Mouse (Mus musculus): ENCODE measurements around the gene Stard3. TPM values are rescaled to one million over a fixed set of nuclear protein-coding genes. Genes with fewer than 3 reads are reported as not detected.

Stard3 gene
- polyA plus RNA-seq, 1 experiment from 2014 or later = 52.5 TPM

- no peaks in the 10 kb centered on the region for H3K9me3 ChIP-seq
- H3K36me3 ChIP-seq = no peaks in the 10 kb centered on the region
- H3K27me3 ChIP-seq = peaks cover 100% of the 10 kb centered on the region
- no peak overlapping the region for H3K27ac ChIP-seq
- no peak overlapping the region for H3K4me2 ChIP-seq
- H3K4me1 ChIP-seq = peaks cover 12% of the 10 kb centered on the region
- no peak overlapping the region for H3K4me3 ChIP-seq
- no peak for ATAC-seq (ENCODE audit: borderline replicate concordance, extremely low read depth, low FRiP score, low TSS enrichment)
- WGBS = 5% methylated on average over 10 of the region's 10 CpGs
- H3K9ac ChIP-seq = no peak overlapping the region
These were observed 34.9 kb upstream of the Stard3 start for GRCm38 (mm10) chr11:98323136-98323866.

DNA sequence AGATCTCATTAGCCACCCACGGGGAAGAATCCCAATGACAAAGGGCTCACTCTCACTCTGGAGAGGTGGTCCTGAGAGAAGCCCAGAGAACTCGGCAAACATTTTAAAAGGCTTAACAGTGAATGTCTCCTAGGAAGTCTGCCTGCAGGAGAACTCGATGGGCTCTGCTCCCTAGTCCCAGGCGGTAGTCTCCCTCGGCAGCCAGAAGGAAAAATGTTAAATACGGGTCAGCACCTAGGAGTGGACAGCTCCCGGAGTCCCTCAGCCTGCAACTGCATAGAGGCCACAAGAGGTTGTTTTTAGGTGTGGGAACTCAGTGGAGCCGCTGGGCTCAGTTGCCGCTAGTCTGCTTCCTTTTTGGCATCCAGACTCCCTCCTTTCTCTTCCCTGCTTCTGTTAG lies 34.2 kb upstream of the Stard3 start:
- ATAC-seq (ENCODE audit: borderline replicate concordance, extremely low read depth, low FRiP score, low TSS enrichment) = no peak
- H3K27me3 ChIP-seq = peaks cover 100% of the 10 kb centered on the region
- no peak overlapping the region for H3K4me2 ChIP-seq
- no peaks in the 10 kb centered on the region for H3K36me3 ChIP-seq
- peaks cover 19% of the 10 kb centered on the region for H3K4me1 ChIP-seq
- H3K27ac ChIP-seq = no peak overlapping the region
- H3K9ac ChIP-seq = no peak overlapping the region
- WGBS = 4% methylated on average over 9 of the region's 9 CpGs
- no peak overlapping the region for H3K4me3 ChIP-seq
- H3K9me3 ChIP-seq = no peaks in the 10 kb centered on the region

DNA sequence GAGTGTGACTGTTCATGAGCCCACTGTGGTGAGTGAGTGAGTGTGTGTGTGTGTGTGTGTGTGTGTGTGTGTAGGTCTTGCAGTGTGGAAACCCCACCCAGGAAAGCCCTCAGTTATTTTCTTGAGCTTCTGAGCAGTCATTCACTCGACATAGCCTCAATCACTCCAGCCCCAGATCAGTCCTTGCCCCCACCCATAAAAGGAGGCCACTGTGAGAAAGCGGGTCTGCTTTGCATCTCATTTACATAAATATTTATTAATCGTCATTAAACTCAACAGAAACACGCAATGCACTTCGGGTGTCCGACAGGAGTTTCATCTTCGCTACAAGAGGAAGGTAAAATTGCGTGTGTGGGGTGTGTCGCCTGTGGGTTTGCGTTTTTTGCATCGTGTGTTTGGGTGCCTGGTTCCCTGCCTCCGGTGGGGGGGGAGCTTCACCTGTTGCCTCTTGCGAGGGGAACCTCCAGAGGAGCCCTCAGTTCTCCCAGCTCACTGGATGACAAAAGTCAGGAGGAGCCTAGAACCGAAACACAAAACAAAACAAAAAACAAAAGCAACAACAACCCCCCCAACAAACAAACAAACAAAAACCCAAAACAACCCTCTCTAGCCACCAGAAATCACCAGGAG lies 32.9 kb upstream of the Stard3 start:
- ATAC-seq (ENCODE audit: borderline replicate concordance, extremely low read depth, low FRiP score, low TSS enrichment) = no peak
- H3K4me3 ChIP-seq = no peak overlapping the region

DNA sequence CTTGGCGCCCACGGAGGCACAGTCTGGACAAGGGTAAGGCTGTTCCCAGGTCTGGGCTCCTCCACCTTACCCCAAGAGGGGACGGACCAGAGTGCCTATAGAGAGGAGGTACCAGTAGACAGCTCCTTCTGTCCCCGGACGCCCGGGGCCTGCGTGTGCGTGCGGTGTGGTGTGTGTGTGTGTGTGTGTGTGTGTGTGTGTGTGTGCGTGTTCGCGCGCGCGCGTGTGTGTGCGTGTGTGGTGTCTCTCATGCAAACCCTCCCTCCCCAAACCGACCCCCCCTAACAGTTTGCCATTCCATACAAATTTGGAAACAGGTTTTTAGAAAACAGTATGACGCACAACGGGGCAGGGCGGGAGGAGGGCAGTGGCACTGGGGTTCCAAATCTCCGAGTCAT lies 32.3 kb upstream of the Stard3 start:
- Histone ChIP-seq H3K9me3 (no peaks in the 10 kb centered on the region), H3K4me2 (no peak overlapping the region), H3K4me1 (peaks cover 19% of the 10 kb centered on the region), H3K36me3 (no peaks in the 10 kb centered on the region), H3K27ac (no peak overlapping the region), H3K4me3 (no peak overlapping the region), H3K9ac (no peak overlapping the region), H3K27me3 (peaks cover 100% of the 10 kb centered on the region)
- 3% methylated on average over 22 of the region's 22 CpGs for WGBS
- ATAC-seq (ENCODE audit: borderline replicate concordance, extremely low read depth, low FRiP score, low TSS enrichment) = no peak

More for the DNA sequence above, 32.9 kb upstream of the Stard3 start:
- peaks cover 100% of the 10 kb centered on the region for H3K27me3 ChIP-seq
- WGBS = 7% methylated on average over 14 of the region's 14 CpGs
- no peak overlapping the region for H3K4me2 ChIP-seq
- peaks cover 19% of the 10 kb centered on the region for H3K4me1 ChIP-seq
- no peaks in the 10 kb centered on the region for H3K9me3 ChIP-seq
- no peak overlapping the region for H3K27ac ChIP-seq
- H3K36me3 ChIP-seq = no peaks in the 10 kb centered on the region
- H3K9ac ChIP-seq = no peak overlapping the region

- H3K4me2 ChIP-seq = no peak overlapping the region
- H3K9me3 ChIP-seq = no peaks in the 10 kb centered on the region
- no peak overlapping the region for H3K9ac ChIP-seq
- peaks cover 100% of the 10 kb centered on the region for H3K27me3 ChIP-seq
- no peak overlapping the region for H3K27ac ChIP-seq
- ATAC-seq (ENCODE audit: borderline replicate concordance, extremely low read depth, low FRiP score, low TSS enrichment) = no peak
- no peaks in the 10 kb centered on the region for H3K36me3 ChIP-seq
- 1% methylated on average over 19 of the region's 19 CpGs for WGBS
- H3K4me1 ChIP-seq = peaks cover 19% of the 10 kb centered on the region
- no peak overlapping the region for H3K4me3 ChIP-seq
These were observed 31.4 kb upstream of the Stard3 start for GRCm38 (mm10) chr11:98326741-98327135.

GRCm38 (mm10) chr11:98327136-98328030 lies 30.8 kb upstream of the Stard3 start:
- Histone ChIP-seq H3K4me3 (peak overlapping the region; percentile 23), H3K4me1 (peaks cover 19% of the 10 kb centered on the region), H3K27me3 (peaks cover 100% of the 10 kb centered on the region), H3K9me3 (no peaks in the 10 kb centered on the region), H3K4me2 (peak overlapping the region; percentile 44), H3K9ac (no peak overlapping the region), H3K27ac (no peak overlapping the region), H3K36me3 (no peaks in the 10 kb centered on the region)
- under 1% methylated on average over 89 of the region's 97 CpGs for WGBS
- ATAC-seq (ENCODE audit: borderline replicate concordance, extremely low read depth, low FRiP score, low TSS enrichment) = no peak; the same call in 1 of the 2 replicates

- ATAC-seq (ENCODE audit: borderline replicate concordance, extremely low read depth, low FRiP score, low TSS enrichment) = no peak
- Histone ChIP-seq H3K9me3 (no peaks in the 10 kb centered on the region), H3K4me2 (peak overlapping the region; percentile 44), H3K27ac (no peak overlapping the region), H3K27me3 (peaks cover 100% of the 10 kb centered on the region), H3K4me3 (peak overlapping the region; percentile 23), H3K9ac (no peak overlapping the region), H3K4me1 (peaks cover 19% of the 10 kb centered on the region), H3K36me3 (no peaks in the 10 kb centered on the region)
- 0% methylated on average over 35 of the region's 35 CpGs for WGBS
These were observed 30.2 kb upstream of the Stard3 start for GRCm38 (mm10) chr11:98328031-98328370.

DNA sequence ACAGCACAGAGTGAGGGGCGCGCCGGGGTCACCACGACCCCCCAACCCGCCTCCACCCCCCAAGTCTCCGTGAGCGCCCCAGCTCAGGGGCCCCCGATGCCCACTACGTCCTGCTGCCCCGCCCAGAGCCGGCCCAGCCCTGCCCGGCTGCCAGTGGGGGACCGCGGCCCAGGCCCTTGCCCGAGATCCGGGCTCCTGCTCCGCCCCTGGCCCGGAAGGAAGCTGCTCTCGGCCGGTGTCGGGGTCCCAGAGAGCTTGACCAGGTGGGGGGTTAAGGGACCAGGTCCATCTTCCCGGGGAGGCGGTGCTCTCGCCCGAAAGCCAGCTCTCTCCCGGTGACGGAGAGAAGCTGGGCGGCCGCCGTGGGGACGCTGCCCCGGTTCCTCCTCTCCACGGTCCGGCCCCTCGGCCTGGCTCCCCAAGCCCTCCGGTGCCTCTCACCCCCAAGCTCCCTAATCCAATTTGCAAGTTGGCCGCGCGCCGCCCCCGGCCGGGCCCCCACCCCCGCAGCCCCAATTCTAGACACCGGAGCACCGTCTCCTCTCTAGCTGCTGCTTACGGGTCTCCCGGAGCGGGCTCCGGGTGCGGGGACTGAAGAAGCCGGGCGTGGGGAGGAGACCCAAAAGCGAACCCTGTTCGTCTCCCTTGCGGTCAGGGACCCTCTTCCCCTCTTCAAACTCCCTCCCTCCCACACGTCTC lies 29.6 kb upstream of the Stard3 start:
- peak overlapping the region; percentile 23 for H3K4me3 ChIP-seq
- no peaks in the 10 kb centered on the region for H3K9me3 ChIP-seq
- H3K4me2 ChIP-seq = peak overlapping the region; percentile 44
- 2% methylated on average over 56 of the region's 56 CpGs for WGBS
- no peak overlapping the region for H3K27ac ChIP-seq
- peaks cover 100% of the 10 kb centered on the region for H3K27me3 ChIP-seq
- no peak for ATAC-seq (ENCODE audit: borderline replicate concordance, extremely low read depth, low FRiP score, low TSS enrichment)
- H3K4me1 ChIP-seq = peaks cover 19% of the 10 kb centered on the region
- H3K36me3 ChIP-seq = no peaks in the 10 kb centered on the region
- H3K9ac ChIP-seq = no peak overlapping the region

DNA sequence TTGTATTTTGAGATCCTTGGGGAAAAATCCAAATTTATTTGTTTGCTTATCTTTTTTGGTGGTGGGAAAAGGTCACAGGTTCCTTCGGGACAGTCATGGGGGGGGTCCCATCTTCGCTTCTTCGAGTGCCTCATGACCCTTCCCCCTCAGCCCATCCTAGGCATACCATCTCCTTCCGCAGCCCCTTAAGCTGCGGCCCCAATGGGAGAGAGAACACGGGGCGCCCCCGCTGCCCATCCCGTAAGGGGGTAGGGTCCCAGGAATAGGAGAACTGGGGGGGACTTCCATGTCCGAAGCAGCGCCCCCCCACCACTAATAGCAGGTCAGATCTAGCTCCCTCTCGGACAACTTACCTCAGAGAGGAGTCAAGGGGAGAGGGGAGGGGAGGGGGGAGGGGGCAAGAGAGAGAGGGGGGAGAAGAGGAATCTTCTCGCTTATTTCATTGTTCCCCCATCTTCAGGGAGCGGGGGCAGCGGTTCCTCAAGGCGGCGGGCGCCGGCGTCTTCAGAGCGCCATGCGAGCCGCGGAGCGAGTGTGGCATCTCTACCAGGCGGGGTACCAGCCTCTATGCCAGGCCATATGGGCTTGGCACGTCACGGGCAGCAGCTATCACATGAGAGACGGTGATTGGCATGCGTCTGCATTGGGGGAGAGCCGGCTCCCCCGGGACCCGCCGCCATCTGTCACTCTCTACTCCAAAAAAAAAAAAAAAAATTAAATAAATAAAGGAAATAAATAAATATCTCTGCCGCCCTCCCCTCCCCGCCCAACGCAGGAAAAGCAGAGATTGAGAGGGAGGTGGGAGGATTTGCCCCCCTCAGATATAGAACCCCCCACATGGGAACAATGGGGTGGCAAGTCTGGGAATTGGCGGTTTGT lies 28.8 kb upstream of the Stard3 start, which contains the start of gene Neurod2:
Gene Neurod2, minus strand, starts transcription at position 568 of the 879 bp plus-strand sequence.
- H3K27me3 ChIP-seq = peaks cover 100% of the 10 kb centered on the region
- no peak within 1 kb of the TSS for H3K27ac ChIP-seq
- H3K4me3 ChIP-seq = peak within 1 kb of the TSS; percentile 23
- no peak within 1 kb of the TSS for H3K9ac ChIP-seq
- H3K4me2 ChIP-seq = peak within 1 kb of the TSS; percentile 44
- no peaks in the 10 kb centered on the region for H3K9me3 ChIP-seq
- 1% methylated on average over 38 of the region's 38 CpGs for WGBS
- no peaks in the 10 kb centered on the region for H3K36me3 ChIP-seq
- ATAC-seq (ENCODE audit: borderline replicate concordance, extremely low read depth, low FRiP score, low TSS enrichment) = no peak
- peaks cover 19% of the 10 kb centered on the region for H3K4me1 ChIP-seq

DNA sequence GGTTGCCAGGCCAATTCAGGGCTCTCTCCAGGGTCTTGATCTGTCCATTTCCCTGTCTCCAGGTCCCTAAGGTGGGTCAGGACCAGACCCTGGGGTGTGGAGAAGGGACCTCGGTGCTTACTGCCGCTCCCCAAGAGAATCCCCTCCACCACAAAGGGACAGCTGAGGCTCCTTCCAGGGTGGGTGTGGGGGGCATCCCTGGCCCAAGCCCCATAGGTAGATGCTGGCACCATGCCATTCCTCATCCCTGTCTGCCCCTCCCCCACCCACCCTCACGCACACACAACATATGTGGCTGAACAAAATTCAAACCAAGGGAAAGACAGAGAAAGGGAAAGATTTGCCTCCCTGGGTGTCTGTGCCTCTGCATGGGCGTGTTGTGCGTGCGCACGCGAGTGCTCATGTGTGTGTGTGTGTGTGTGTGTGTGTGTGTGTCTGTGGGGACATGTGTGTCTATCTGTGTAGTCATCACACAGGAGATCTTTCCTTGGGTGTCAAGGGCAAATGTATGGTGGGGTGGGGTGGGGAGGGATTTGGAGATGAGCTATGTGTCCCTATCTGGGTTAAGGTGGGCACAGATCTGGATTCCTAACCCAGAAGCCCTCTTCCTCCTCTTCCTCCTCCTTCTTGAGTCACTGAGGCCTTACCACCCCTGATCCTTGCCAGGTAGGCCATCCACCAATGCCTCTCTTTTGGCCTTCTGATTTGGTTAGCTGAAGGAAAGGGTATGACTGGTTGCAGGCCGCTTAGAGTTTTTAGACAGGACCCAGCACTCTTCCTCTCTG lies 28.0 kb upstream of the Stard3 start:
- H3K9ac ChIP-seq = no peak overlapping the region
- no peaks in the 10 kb centered on the region for H3K36me3 ChIP-seq
- WGBS = 32% methylated on average over 9 of the region's 9 CpGs
- H3K27ac ChIP-seq = no peak overlapping the region
- peaks cover 22% of the 10 kb centered on the region for H3K4me1 ChIP-seq
- ATAC-seq (ENCODE audit: borderline replicate concordance, extremely low read depth, low FRiP score, low TSS enrichment) = no peak
- peaks cover 100% of the 10 kb centered on the region for H3K27me3 ChIP-seq
- no peak overlapping the region for H3K4me2 ChIP-seq
- H3K4me3 ChIP-seq = no peak overlapping the region
- H3K9me3 ChIP-seq = no peaks in the 10 kb centered on the region

Data from lung, embryonic 15.5 days (tissue).